Mouse (Mus musculus) bone marrow macrophage, adult 2 months (primary cell): ENCODE measurements around the gene Pde2a. TPM values are rescaled to one million over a fixed set of nuclear protein-coding genes. Genes with fewer than 3 reads are reported as not detected.

Source experiments
- H3K27ac ChIP-seq: 2 replicates; pipeline ENCODE4 v1.5.1; 2012; ENCODE audit warnings: low read depth, low read length; ENCODE audit not compliant: insufficient read depth
- H3K4me1 ChIP-seq: 2 replicates; pipeline ENCODE4 v1.6.1; 2012; ENCODE audit warnings: low read length; ENCODE audit not compliant: control insufficient read depth, insufficient read depth
- H3K4me3 ChIP-seq: 2 replicates; pipeline ENCODE4 v1.5.1; 2012; ENCODE audit warnings: mild to moderate bottlenecking, low read length, moderate library complexity; ENCODE audit not compliant: insufficient read depth
- CTCF ChIP-seq: IDR thresholded peaks from 2 replicates; pipeline ENCODE4 v1.5.1; 2012; ENCODE audit warnings: low read depth, mild to moderate bottlenecking, low read length, moderate library complexity
- POLR2A ChIP-seq: IDR thresholded peaks from 2 replicates; pipeline ENCODE4 v1.6.1; 2012; ENCODE audit warnings: mild to moderate bottlenecking, low read depth, low read length, borderline replicate concordance
- polyA plus RNA-seq: library from polyadenylated mRNA; stranded (reverse); fragments of >200 nt; gene quantifications from 2 replicates; pipeline ENCODE4 v1.2.4, GENCODE M21; 2012; ENCODE audit not compliant: missing spikeins, insufficient read depth, insufficient read length

Pde2a gene
- polyA plus RNA-seq, 1 experiment: 2.6 TPM

- H3K4me3 ChIP-seq: no peak overlapping the region
- TF ChIP-seq CTCF (no peak), POLR2A (no peak)
- H3K4me1 ChIP-seq: peaks cover 13% of the 10 kb centered on the region
- no peak overlapping the region for H3K27ac ChIP-seq
Measured at GRCm38 (mm10) chr7:101501236-101501635, 79.7 kb downstream of the Pde2a start.

GRCm38 (mm10) chr7:101501675-101502074 is 80.2 kb downstream of the Pde2a start:
- TF ChIP-seq CTCF (no peak), POLR2A (no peak)
- no peak overlapping the region for H3K27ac ChIP-seq

GRCm38 (mm10) chr7:101503351-101503750 is 81.9 kb downstream of the Pde2a start:
- peaks cover 12% of the 10 kb centered on the region for H3K4me1 ChIP-seq
- TF ChIP-seq POLR2A (no peak), CTCF (peak; percentile 73)
- H3K27ac ChIP-seq: no peak overlapping the region
- no peak overlapping the region for H3K4me3 ChIP-seq

More at GRCm38 (mm10) chr7:101501675-101502074, 80.2 kb downstream of the Pde2a start:
- Histone ChIP-seq H3K4me3 (no peak overlapping the region), H3K4me1 (peaks cover 13% of the 10 kb centered on the region)

- Histone ChIP-seq H3K27ac (no peak overlapping the region), H3K4me3 (no peak overlapping the region), H3K4me1 (peaks cover 11% of the 10 kb centered on the region)
- TF ChIP-seq CTCF (no peak), POLR2A (no peak)
Measured at GRCm38 (mm10) chr7:101503803-101504202, 82.3 kb downstream of the Pde2a start.

- peaks cover 11% of the 10 kb centered on the region for H3K4me1 ChIP-seq
- H3K27ac ChIP-seq: no peak overlapping the region
- peak overlapping the region; percentile 22 for H3K4me3 ChIP-seq
- TF ChIP-seq POLR2A (no peak), CTCF (no peak)
Measured at GRCm38 (mm10) chr7:101504507-101504906, 83.0 kb downstream of the Pde2a start.

GRCm38 (mm10) chr7:101509212-101509611 is 87.7 kb downstream of the Pde2a start:
- no peak overlapping the region for H3K27ac ChIP-seq
- H3K4me3 ChIP-seq: no peak overlapping the region
- TF ChIP-seq CTCF (no peak), POLR2A (no peak)
- peaks cover 5% of the 10 kb centered on the region for H3K4me1 ChIP-seq

GRCm38 (mm10) chr7:101513655-101514054 is 92.2 kb downstream of the Pde2a start:
- H3K4me3 ChIP-seq: no peak overlapping the region
- H3K4me1 ChIP-seq: no peaks in the 10 kb centered on the region
- H3K27ac ChIP-seq: no peak overlapping the region
- TF ChIP-seq POLR2A: no peak
- TF ChIP-seq CTCF: no peak

- TF ChIP-seq CTCF: no peak
- TF ChIP-seq POLR2A: no peak
- H3K4me1 ChIP-seq: no peaks in the 10 kb centered on the region
- no peak overlapping the region for H3K4me3 ChIP-seq
- no peak overlapping the region for H3K27ac ChIP-seq
Measured at GRCm38 (mm10) chr7:101514768-101515167, 93.3 kb downstream of the Pde2a start.

GRCm38 (mm10) chr7:101515295-101515694 is 93.8 kb downstream of the Pde2a start:
- no peak overlapping the region for H3K27ac ChIP-seq
- H3K4me1 ChIP-seq: no peaks in the 10 kb centered on the region
- TF ChIP-seq CTCF: no peak
- TF ChIP-seq POLR2A: no peak
- no peak overlapping the region for H3K4me3 ChIP-seq

GRCm38 (mm10) chr7:101516460-101516859 is 95.0 kb downstream of the Pde2a start:
- Histone ChIP-seq H3K27ac (no peak overlapping the region), H3K4me3 (no peak overlapping the region), H3K4me1 (no peaks in the 10 kb centered on the region)
- TF ChIP-seq POLR2A (no peak), CTCF (0 out of 2 replicates have a peak, but pooled peaks have one; percentile 15)

- TF ChIP-seq CTCF: no peak
- TF ChIP-seq POLR2A: no peak
- Histone ChIP-seq H3K4me3 (no peak overlapping the region), H3K27ac (no peak overlapping the region), H3K4me1 (no peaks in the 10 kb centered on the region)
Measured at GRCm38 (mm10) chr7:101521696-101522095, 100.2 kb downstream of the Pde2a start.
